Mouse (Mus musculus) liver, embryonic 14.5 days (tissue): ENCODE results near the gene Tac4.

Source experiments
- CTCF ChIP-seq: IDR thresholded peaks from 2 replicates; pipeline ENCODE4 v1.5.1; 2016; ENCODE audit warnings: antibody characterized with exemption, low read depth, control low read depth
- EP300 ChIP-seq: IDR thresholded peaks from 2 replicates; pipeline ENCODE4 v1.6.1; 2016; ENCODE audit warnings: antibody characterized with exemption, low read depth

DNA sequence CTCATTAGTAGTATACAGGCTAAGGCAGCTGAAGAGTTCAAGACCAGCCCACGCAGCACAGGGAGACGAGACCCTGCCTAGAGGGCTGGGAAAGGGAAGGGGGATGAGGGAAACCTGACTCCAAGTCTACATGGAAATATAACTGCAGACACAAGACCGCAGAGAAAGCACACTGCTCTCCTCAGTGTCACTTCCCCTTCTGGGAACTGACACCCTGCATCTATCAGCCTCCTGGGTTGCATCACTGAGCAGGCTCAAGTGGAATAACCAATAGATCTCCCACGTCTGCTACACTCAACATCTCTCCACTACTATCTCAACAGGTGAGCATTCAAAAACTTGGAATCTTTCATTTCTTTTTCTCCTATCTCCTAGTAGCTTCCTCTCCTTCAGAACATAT is 30.7 kb downstream of the Tac4 start:
- TF ChIP-seq CTCF = no peak
- TF ChIP-seq EP300 = no peak
